Comparison of ENCODE assay signal across 8 mouse cellular contexts in genomic region chr13:97249051-97249461, GRCm38 (mm10). TPM values are rescaled to one million over a fixed set of nuclear protein-coding genes. Genes with fewer than 3 reads are reported as not detected.
DNase-seq lines count a peak whose midpoint lies in the region; ATAC-seq and TF ChIP-seq lines count a peak whose summit lies in the region.
"Had no signal": no experiment of that assay in that cellular context is flagged by ENCODE, and none has a peak within 500 bp of the region (broad histone marks: within the 10 kb centered on the region; RNA-seq: fewer than 3 reads in every experiment).

No protein-coding gene starts in this region.

- DNase-seq in spleen, adult 2 months (ENCODE audit: low read depth in 1 of 2, low spot score in 2 of 2) = no peak
- no peak for DNase-seq in spleen, adult 18-20 months
- no peak for DNase-seq in yolk sac, embryonic 10.5 days (ENCODE audit: low spot score)
- DNase-seq in layer of hippocampus, adult 8-10 months (ENCODE audit: low spot score in 2 of 2) = no peak
- DNase-seq in adrenal gland, adult (ENCODE audit: inconsistent age in 2 of 2, low spot score in 1 of 2) = no peak

- no peaks in the 10 kb centered on the region for H3K27me3 ChIP-seq in spleen, adult 2 months (ENCODE audit: control insufficient read depth, insufficient read depth, low read length)
- no peaks in the 10 kb centered on the region for H3K27me3 ChIP-seq in forebrain, embryonic 13.5 days
- peaks cover 5% of the 10 kb centered on the region; the same call in 1 of the 2 replicates for H3K27me3 ChIP-seq in limb, embryonic 13.5 days

- TF ChIP-seq CTCF in spleen, adult 2 months (IDR thresholded peaks at IDR 0.05; ENCODE audit: extremely low read depth, insufficient read depth, insufficient read length, insufficient replicate concordance) = no peak

- H3K36me3 ChIP-seq in spleen, adult 2 months (ENCODE audit: control insufficient read depth, insufficient read depth, low read length) = peaks cover 7% of the 10 kb centered on the region
- peaks cover 82% of the 10 kb centered on the region for H3K36me3 ChIP-seq in forebrain, embryonic 13.5 days (ENCODE audit: poor library complexity, severe bottlenecking)
- H3K36me3 ChIP-seq in limb, embryonic 13.5 days = peaks cover 87% of the 10 kb centered on the region

- H3K4me1 ChIP-seq in spleen, adult 2 months (ENCODE audit: control insufficient read depth, insufficient read depth, insufficient read length) = peaks cover 9% of the 10 kb centered on the region; the same call in 1 of the 2 replicates
- H3K4me1 ChIP-seq in forebrain, embryonic 13.5 days = peaks cover 99% of the 10 kb centered on the region
- peaks cover 73% of the 10 kb centered on the region for H3K4me1 ChIP-seq in limb, embryonic 13.5 days

- TF ChIP-seq POLR2A in spleen, adult 2 months (IDR thresholded peaks at IDR 0.05; ENCODE audit: low read depth, low read length) = no peak

- 64% methylated on average over 5 of the region's 5 CpGs for WGBS in spleen, adult 2 months
- WGBS in forebrain, embryonic 13.5 days = 13% methylated on average over 5 of the region's 5 CpGs
- WGBS in limb, embryonic 13.5 days = 8% methylated on average over 5 of the region's 5 CpGs

- peak overlapping the region; percentile 63 for H3K27ac ChIP-seq in spleen, adult 2 months (ENCODE audit: insufficient read depth, low read length)
- peak overlapping the region; percentile 91 for H3K27ac ChIP-seq in forebrain, embryonic 13.5 days
- H3K27ac ChIP-seq in limb, embryonic 13.5 days = no peak overlapping the region
- H3K27ac ChIP-seq: macrophage had no signal

- peak overlapping the region; percentile 55 for H3K9ac ChIP-seq in forebrain, embryonic 13.5 days
- H3K9ac ChIP-seq in limb, embryonic 13.5 days = no peak overlapping the region

- peak overlapping the region; percentile 85 for H3K4me2 ChIP-seq in forebrain, embryonic 13.5 days
- H3K4me2 ChIP-seq in limb, embryonic 13.5 days (replicated peaks) = peak overlapping the region; percentile 32

- no peak for ATAC-seq in forebrain, embryonic 13.5 days
- ATAC-seq in limb, embryonic 13.5 days (ENCODE audit: low FRiP score, low read depth) = no peak

- H3K9me3 ChIP-seq in forebrain, embryonic 13.5 days (replicated peaks) = no peaks in the 10 kb centered on the region
- H3K9me3 ChIP-seq in limb, embryonic 13.5 days = no peaks in the 10 kb centered on the region

- no peak overlapping the region for H3K4me3 ChIP-seq in spleen, adult 2 months (ENCODE audit: extremely low read depth, insufficient read depth, insufficient read length)
- peak overlapping the region; percentile 99 for H3K4me3 ChIP-seq in forebrain, embryonic 13.5 days
- no peak overlapping the region for H3K4me3 ChIP-seq in limb, embryonic 13.5 days

RNA-seq across cellular contexts. Expression of gene Enc1, which starts 8.2 kb away (rescaled TPM):
- polyA plus RNA-seq in spleen, adult 2 months (2012; rRNA removed) = 4.4 and 5.1 TPM in 2 replicates
- 44.4 and 45.2 TPM in 2 replicates for polyA plus RNA-seq in forebrain, embryonic 13.5 days (2015; fragmentation: Nextera tagmentation; extraction: Ambion mirVana)
- 8.2 and 8.9 TPM in 2 replicates for polyA plus RNA-seq in limb, embryonic 13.5 days (2015; fragmentation: Nextera tagmentation; extraction: Ambion mirVana)
- total RNA-seq in layer of hippocampus, adult 8-10 months (2022) = 100 to 1,000 TPM; 584 to 717 (median 649) TPM

RNA-seq across cellular contexts. Expression of gene Hexb, which starts 50.9 kb away (rescaled TPM):
- polyA plus RNA-seq in spleen, adult 2 months (2012; rRNA removed) = 97.1 and 134 TPM in 2 replicates
- 21.4 and 21.6 TPM in 2 replicates for polyA plus RNA-seq in forebrain, embryonic 13.5 days (2015; fragmentation: Nextera tagmentation; extraction: Ambion mirVana)
- 38.3 and 40.3 TPM in 2 replicates for polyA plus RNA-seq in limb, embryonic 13.5 days (2015; fragmentation: Nextera tagmentation; extraction: Ambion mirVana)
- 100 to 1,000 TPM; 114 to 546 (median 290) TPM for total RNA-seq in layer of hippocampus, adult 8-10 months (2022)
